Mouse (Mus musculus) myocyte (in vitro differentiated cells): ENCODE measurements around the gene Taf1b. TPM values are rescaled to one million over a fixed set of nuclear protein-coding genes. Genes with fewer than 3 reads are reported as not detected.

ENCODE experiments used
- H3K27me3 ChIP-seq: one replicate; pipeline ENCODE4 v1.6.1; 2011; ENCODE audit not compliant: control insufficient read depth, insufficient read depth, insufficient read length
- H3K36me3 ChIP-seq: one replicate; pipeline ENCODE4 v1.6.1; 2011; ENCODE audit not compliant: control insufficient read depth, insufficient read depth
- H3K4me2 ChIP-seq: one replicate; pipeline ENCODE4 v1.6.1; 2011; ENCODE audit warnings: low read depth, control low read depth
- H3K4me3 ChIP-seq: one replicate; pipeline ENCODE4 v1.5.1; 2011; ENCODE audit warnings: mild to moderate bottlenecking, control low read depth, moderate library complexity
- H3K79me2 ChIP-seq: one replicate; pipeline ENCODE4 v1.6.1; 2011; ENCODE audit not compliant: control insufficient read depth, insufficient read depth
- H3ac ChIP-seq: one replicate; pipeline ENCODE4 v1.6.1; 2011; ENCODE audit not compliant: control insufficient read depth, insufficient read length
- CEBPB ChIP-seq: IDR thresholded peaks from 2 replicates; pipeline ENCODE4 v1.6.1; 2011; ENCODE audit warnings: mild to moderate bottlenecking, moderate library complexity; ENCODE audit not compliant: poor library complexity, insufficient read depth, severe bottlenecking
- E2F4 ChIP-seq: IDR thresholded peaks from one replicate; pipeline ENCODE4 v1.6.1; 2011; ENCODE audit warnings: mild to moderate bottlenecking, control low read depth, moderate library complexity; ENCODE audit not compliant: insufficient read depth
- MAX ChIP-seq: IDR thresholded peaks from one replicate; pipeline ENCODE4 v1.6.1; 2011; ENCODE audit warnings: low read depth, mild to moderate bottlenecking, control low read depth
- MYOD1 ChIP-seq, 3 experiments: IDR thresholded peaks; one replicate each; pipeline ENCODE4 v1.6.1; 2011; ENCODE audit warnings: control low read depth in 2 of 3, low read depth in 2 of 3, mild to moderate bottlenecking in 2 of 3, moderate library complexity in 1 of 3; ENCODE audit not compliant: insufficient read length in 2 of 3, control insufficient read depth in 1 of 3
- MYOG ChIP-seq, 3 experiments: IDR thresholded peaks; one replicate each; pipeline ENCODE4 v1.6.1; 2011; ENCODE audit warnings: control low read depth in 2 of 3, low read depth in 2 of 3, mild to moderate bottlenecking in 2 of 3; ENCODE audit not compliant: insufficient read length in 2 of 3, control insufficient read depth in 1 of 3, insufficient read depth in 1 of 3
- POLR2A ChIP-seq: IDR thresholded peaks from one replicate; pipeline ENCODE4 v1.6.1; 2011; ENCODE audit warnings: low read depth, mild to moderate bottlenecking, control low read depth, moderate library complexity; ENCODE audit not compliant: insufficient read length
- POLR2AphosphoS2 ChIP-seq: IDR thresholded peaks from one replicate; pipeline ENCODE4 v1.6.1; 2011; ENCODE audit warnings: low read depth, control low read depth; ENCODE audit not compliant: insufficient read length
- REST ChIP-seq: IDR thresholded peaks from one replicate; pipeline ENCODE4 v1.6.1; 2011; ENCODE audit warnings: mild to moderate bottlenecking, control low read depth, moderate library complexity; ENCODE audit not compliant: insufficient read depth, insufficient read length
- SRF ChIP-seq: IDR thresholded peaks from one replicate; pipeline ENCODE4 v1.6.1; 2011; ENCODE audit warnings: low read depth; ENCODE audit not compliant: control insufficient read depth, insufficient read length
- TCF12 ChIP-seq: IDR thresholded peaks from one replicate; pipeline ENCODE4 v1.6.1; 2011; ENCODE audit warnings: mild to moderate bottlenecking, control low read depth; ENCODE audit not compliant: poor library complexity, insufficient read depth, severe bottlenecking
- TCF3 ChIP-seq: IDR thresholded peaks from one replicate; pipeline ENCODE4 v1.6.1; 2011; ENCODE audit warnings: low read depth, control low read depth; ENCODE audit not compliant: insufficient read length
- USF1 ChIP-seq: IDR thresholded peaks from one replicate; pipeline ENCODE4 v1.6.1; 2011; ENCODE audit warnings: low read depth, mild to moderate bottlenecking, control low read depth, moderate library complexity
- polyA plus RNA-seq: library from polyadenylated mRNA; unstranded; fragments of >200 nt; fragmentation: generic; extraction: Trizol; gene quantifications from one replicate; pipeline ENCODE4 v1.2.1, GENCODE M21; 2012; ENCODE audit warnings: missing spikeins

The Taf1b gene
- polyA plus RNA-seq, 1 experiment: 15.1 TPM

DNA sequence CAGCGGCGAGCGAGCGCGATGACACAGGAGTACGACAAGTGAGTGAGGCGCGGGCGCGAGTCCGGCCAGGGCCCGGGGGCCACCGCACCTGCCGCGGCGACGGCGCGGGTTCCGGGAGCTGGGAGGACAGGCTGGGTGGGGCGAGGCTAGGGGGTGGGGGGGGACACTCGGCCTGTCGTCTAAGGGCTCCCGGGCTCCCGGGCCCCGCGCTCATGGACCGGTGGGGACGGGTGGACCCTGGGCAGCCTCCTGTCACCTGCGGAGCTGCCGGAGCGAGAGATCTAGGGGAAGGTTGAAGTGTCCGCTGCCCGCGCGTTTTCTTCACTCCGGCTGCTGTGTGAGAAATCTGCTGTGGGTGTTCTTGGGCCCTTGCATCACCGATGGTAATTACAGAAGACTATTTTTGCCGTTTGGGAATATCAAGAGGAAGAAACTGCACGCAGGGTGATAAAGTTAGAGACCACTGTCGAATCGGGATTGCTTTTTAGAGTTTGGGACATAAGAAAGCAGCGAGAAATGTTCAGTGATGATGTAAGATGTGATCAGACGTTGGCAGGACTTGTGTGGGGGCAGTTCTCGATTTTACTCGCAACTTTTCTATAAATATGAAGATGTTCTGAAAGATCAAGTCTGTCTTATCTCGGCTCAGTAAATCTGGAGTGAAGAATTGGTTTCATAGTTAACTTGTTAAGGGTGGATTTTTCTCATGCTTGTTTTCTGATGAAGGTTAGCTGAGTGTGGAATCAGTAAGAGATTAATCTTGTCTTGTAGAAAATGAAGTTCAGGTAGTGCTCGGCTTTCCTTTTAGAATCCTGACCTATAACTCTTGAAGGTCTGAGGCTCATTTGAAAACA is 74.5 kb downstream of the Taf1b start:
- TF ChIP-seq POLR2AphosphoS2: no peak
- TF ChIP-seq SRF: no peak
- no peak for TF ChIP-seq REST
- peak in 1 of 3 experiments; percentile 31 for TF ChIP-seq MYOG (IDR thresholded peaks at IDR 0.05; ENCODE audit: control insufficient read depth in 1 of 3, insufficient read depth in 1 of 3, insufficient read length in 2 of 3, low read depth in 2 of 3)
- TF ChIP-seq USF1: no peak
- no peak for TF ChIP-seq E2F4
- TF ChIP-seq CEBPB: no peak
- TF ChIP-seq MYOD1 (IDR thresholded peaks at IDR 0.05; ENCODE audit: control insufficient read depth in 1 of 3, insufficient read length in 2 of 3, low read depth in 2 of 3): peak in 1 of 3 experiments; percentile 38
- no peak for TF ChIP-seq TCF12
- no peak for TF ChIP-seq TCF3
- TF ChIP-seq POLR2A: no peak
- no peak for TF ChIP-seq MAX
- no peaks in the 10 kb centered on the region for H3K27me3 ChIP-seq

DNA sequence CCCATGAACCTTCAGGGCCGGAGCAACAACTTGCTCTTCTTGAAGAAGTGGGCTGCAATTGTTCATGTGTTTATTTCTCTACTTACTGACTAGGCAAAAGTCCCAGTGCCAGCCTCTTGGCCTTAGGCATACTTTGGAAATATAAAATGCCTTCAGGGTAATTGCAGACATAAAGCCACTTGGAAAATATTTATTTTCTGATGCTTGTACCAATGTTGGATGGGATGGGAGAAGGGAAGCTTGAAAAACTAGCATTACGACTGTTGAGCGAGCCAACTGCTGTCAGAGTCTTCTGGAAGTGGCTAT is 75.1 kb downstream of the Taf1b start:
- Histone ChIP-seq H3K4me3 (peak overlapping the region; percentile 23), H3K36me3 (no peaks in the 10 kb centered on the region), H3K27me3 (no peaks in the 10 kb centered on the region), H3ac (no peak overlapping the region), H3K4me2 (peak overlapping the region; percentile 88), H3K79me2 (no peaks in the 10 kb centered on the region)
- no peak for TF ChIP-seq CEBPB
- TF ChIP-seq MAX: no peak
- TF ChIP-seq MYOD1 (IDR thresholded peaks at IDR 0.05; ENCODE audit: control insufficient read depth in 1 of 3, insufficient read length in 2 of 3, low read depth in 2 of 3): no peak
- no peak for TF ChIP-seq TCF3
- no peak for TF ChIP-seq POLR2AphosphoS2
- TF ChIP-seq MYOG (IDR thresholded peaks at IDR 0.05; ENCODE audit: control insufficient read depth in 1 of 3, insufficient read depth in 1 of 3, insufficient read length in 2 of 3, low read depth in 2 of 3): no peak
- TF ChIP-seq E2F4: no peak
- no peak for TF ChIP-seq USF1
- TF ChIP-seq SRF: no peak
- TF ChIP-seq REST: no peak
- no peak for TF ChIP-seq POLR2A
- TF ChIP-seq TCF12: no peak

More for the DNA sequence above, 74.5 kb downstream of the Taf1b start:
- H3K4me3 ChIP-seq: peak overlapping the region; percentile 23
- no peaks in the 10 kb centered on the region for H3K79me2 ChIP-seq
- peak overlapping the region; percentile 88 for H3K4me2 ChIP-seq
- H3K36me3 ChIP-seq: no peaks in the 10 kb centered on the region
- peak overlapping the region; percentile 7 for H3ac ChIP-seq

DNA sequence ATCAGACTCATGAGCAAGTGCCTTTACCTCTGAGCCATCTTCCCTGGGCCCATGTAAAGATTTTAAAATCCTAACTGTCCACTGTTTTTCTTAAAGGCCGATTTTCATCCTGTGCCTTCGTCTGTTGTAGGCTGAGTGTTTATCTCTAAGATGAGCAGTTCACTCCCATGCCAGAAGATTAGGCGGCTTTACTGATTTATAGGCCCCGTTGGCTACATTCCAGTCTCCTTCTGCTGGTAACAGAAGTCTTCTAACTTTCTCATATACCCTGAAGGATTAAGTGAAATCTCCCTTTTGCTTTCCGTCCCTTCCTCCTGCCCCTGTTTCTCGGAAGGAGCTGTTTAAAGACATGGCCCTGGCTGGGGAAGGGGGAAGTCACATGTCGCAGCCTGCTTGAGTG is 76.7 kb downstream of the Taf1b start:
- Histone ChIP-seq H3K27me3 (no peaks in the 10 kb centered on the region), H3K4me2 (no peak overlapping the region), H3K79me2 (no peaks in the 10 kb centered on the region), H3K36me3 (no peaks in the 10 kb centered on the region), H3ac (no peak overlapping the region), H3K4me3 (no peak overlapping the region)
- TF ChIP-seq TCF12: no peak
- no peak for TF ChIP-seq CEBPB
- no peak for TF ChIP-seq E2F4
- TF ChIP-seq TCF3: no peak
- no peak for TF ChIP-seq POLR2AphosphoS2
- TF ChIP-seq USF1: no peak
- TF ChIP-seq SRF: no peak
- TF ChIP-seq POLR2A: no peak
- no peak for TF ChIP-seq MYOD1 (IDR thresholded peaks at IDR 0.05; ENCODE audit: control insufficient read depth in 1 of 3, insufficient read length in 2 of 3, low read depth in 2 of 3)
- TF ChIP-seq REST: no peak
- TF ChIP-seq MAX: no peak
- TF ChIP-seq MYOG (IDR thresholded peaks at IDR 0.05; ENCODE audit: control insufficient read depth in 1 of 3, insufficient read depth in 1 of 3, insufficient read length in 2 of 3, low read depth in 2 of 3): no peak

DNA sequence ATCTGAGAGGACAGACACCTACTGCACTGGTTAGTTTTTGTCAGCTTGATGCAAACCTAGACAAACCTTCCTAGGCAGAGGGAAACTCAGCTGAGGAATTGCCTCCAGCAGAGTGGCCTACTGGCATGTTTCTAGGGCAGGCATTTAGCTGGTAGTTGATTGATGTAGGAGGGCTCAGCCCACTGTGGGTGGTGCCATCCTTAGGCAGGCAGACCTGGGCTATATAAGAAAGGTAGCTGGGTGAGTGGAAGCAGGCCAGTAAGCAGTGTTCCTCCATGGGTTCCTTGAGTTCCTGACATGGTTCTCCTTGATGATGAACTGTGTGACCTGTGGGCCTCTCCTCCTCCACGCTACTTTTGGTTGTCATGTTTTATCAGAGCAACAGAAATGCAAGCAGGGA is 82.3 kb downstream of the Taf1b start:
- no peak overlapping the region for H3ac ChIP-seq
- no peaks in the 10 kb centered on the region for H3K79me2 ChIP-seq
- H3K27me3 ChIP-seq: no peaks in the 10 kb centered on the region
- H3K4me3 ChIP-seq: no peak overlapping the region
- no peak for TF ChIP-seq CEBPB
- no peak for TF ChIP-seq TCF12
- TF ChIP-seq TCF3: no peak
- no peak for TF ChIP-seq SRF
- TF ChIP-seq USF1: no peak
- H3K4me2 ChIP-seq: no peak overlapping the region
- no peaks in the 10 kb centered on the region for H3K36me3 ChIP-seq
